Mouse (Mus musculus): ENCODE results near the gene Egln2.
A peak's percentile ranks its signal among the peaks of the same experiment; 100 is the strongest.

The Egln2 gene

GRCm38 (mm10) chr7:27132588-27132987, 34.0 kb downstream of the Egln2 start:
- DNase-seq (ENCODE audit: low spot score in 2 of 2): peak in 1 of 2 experiments; percentile 32

GRCm38 (mm10) chr7:27131387-27131786, 35.2 kb downstream of the Egln2 start:
- no peak for DNase-seq (ENCODE audit: low spot score in 2 of 2)

- DNase-seq (ENCODE audit: low spot score in 2 of 2): no peak
Measured at GRCm38 (mm10) chr7:27130521-27131370, 35.9 kb downstream of the Egln2 start.

GRCm38 (mm10) chr7:27129811-27130210, 36.8 kb downstream of the Egln2 start:
- DNase-seq (ENCODE audit: low spot score in 2 of 2): no peak

GRCm38 (mm10) chr7:27128946-27129345, 37.7 kb downstream of the Egln2 start:
- no peak for DNase-seq (ENCODE audit: low spot score in 2 of 2)

- peak in 1 of 2 experiments; percentile 26 for DNase-seq (ENCODE audit: low spot score in 2 of 2)
Measured at GRCm38 (mm10) chr7:27128162-27128561, 38.4 kb downstream of the Egln2 start.

- DNase-seq (ENCODE audit: low spot score in 2 of 2): no peak
Measured at GRCm38 (mm10) chr7:27124969-27125368, 41.6 kb downstream of the Egln2 start.

GRCm38 (mm10) chr7:27124305-27124832, 42.2 kb downstream of the Egln2 start:
- DNase-seq (ENCODE audit: low spot score in 2 of 2): no peak

- DNase-seq (ENCODE audit: low spot score in 2 of 2): no peak
Measured at GRCm38 (mm10) chr7:27119676-27120075, 46.9 kb downstream of the Egln2 start, which contains the start of gene Cyp2f2. TSS of gene Cyp2f2 (plus strand) at chr7:27119909.

- no peak for DNase-seq (ENCODE audit: low spot score in 2 of 2)
Measured at GRCm38 (mm10) chr7:27118033-27118511, 48.5 kb downstream of the Egln2 start.

- DNase-seq (ENCODE audit: low spot score in 2 of 2): no peak
Measured at GRCm38 (mm10) chr7:27111987-27112386, 54.6 kb downstream of the Egln2 start.

- no peak for DNase-seq (ENCODE audit: low spot score in 2 of 2)
Measured at GRCm38 (mm10) chr7:27111038-27111437, 55.6 kb downstream of the Egln2 start.

- no peak for DNase-seq (ENCODE audit: low spot score in 2 of 2)
Measured at GRCm38 (mm10) chr7:27110327-27110726, 56.3 kb downstream of the Egln2 start.

Measured in frontal cortex, postnatal 14 days (tissue).